Mouse (Mus musculus): ENCODE measurements around the gene Sirt4. TPM values are rescaled to one million over a fixed set of nuclear protein-coding genes. Genes with fewer than 3 reads are reported as not detected.
"Not testable (repeated sequence)": the region's sequence is repeated elsewhere in the genome, so short reads cannot be mapped to it uniquely, and the experiment has no call there.

Sirt4 gene
- polyA plus RNA-seq, 1 experiment from 2014 or later: 18.5 TPM

DNA sequence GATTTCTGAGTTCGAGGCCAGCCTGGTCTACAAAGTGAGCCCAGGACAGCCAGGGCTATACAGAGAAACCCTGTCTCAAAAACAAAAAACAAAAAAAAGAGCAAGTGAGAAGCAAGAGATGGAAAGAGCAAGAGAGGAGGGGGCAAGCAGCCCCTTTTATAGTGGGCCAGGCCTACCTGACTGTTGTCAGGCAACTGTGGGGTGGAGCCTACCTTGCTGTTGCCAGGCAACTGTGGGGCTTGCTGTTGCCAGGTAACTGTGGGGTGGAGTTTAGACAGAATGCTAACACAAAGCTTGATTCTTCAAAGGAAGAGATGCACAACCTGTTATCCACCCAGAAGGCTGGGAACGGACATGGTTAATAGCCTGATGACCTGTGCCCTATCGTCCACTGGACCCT lies 11.1 kb upstream of the Sirt4 start:
- peaks cover 26% of the 10 kb centered on the region for H3K4me1 ChIP-seq
- H3K36me3 ChIP-seq; H3K27me3 ChIP-seq (ENCODE audit: low read depth, poor library complexity, severe bottlenecking); H3K4me3 ChIP-seq; H3K9me3 ChIP-seq (replicated peaks); H3K27ac ChIP-seq; DNase-seq (ENCODE audit: low spot score): not testable (repeated sequence)
- 83% methylated on average over 3 of the region's 3 CpGs for whole genome bisulfite sequencing

- no peaks in the 10 kb centered on the region for H3K27me3 ChIP-seq (ENCODE audit: low read depth, poor library complexity, severe bottlenecking)
- peaks cover 31% of the 10 kb centered on the region for H3K4me1 ChIP-seq
- no peak overlapping the region for H3K4me3 ChIP-seq
- H3K36me3 ChIP-seq: no peaks in the 10 kb centered on the region
- no peak overlapping the region for H3K27ac ChIP-seq
- DNase-seq (ENCODE audit: low spot score): no peak
- 74% methylated on average over 5 of the region's 5 CpGs for WGBS
- no peaks in the 10 kb centered on the region for H3K9me3 ChIP-seq (replicated peaks)
These were observed 8.9 kb upstream of the Sirt4 start for GRCm38 (mm10) chr5:115493441-115493840.

DNA sequence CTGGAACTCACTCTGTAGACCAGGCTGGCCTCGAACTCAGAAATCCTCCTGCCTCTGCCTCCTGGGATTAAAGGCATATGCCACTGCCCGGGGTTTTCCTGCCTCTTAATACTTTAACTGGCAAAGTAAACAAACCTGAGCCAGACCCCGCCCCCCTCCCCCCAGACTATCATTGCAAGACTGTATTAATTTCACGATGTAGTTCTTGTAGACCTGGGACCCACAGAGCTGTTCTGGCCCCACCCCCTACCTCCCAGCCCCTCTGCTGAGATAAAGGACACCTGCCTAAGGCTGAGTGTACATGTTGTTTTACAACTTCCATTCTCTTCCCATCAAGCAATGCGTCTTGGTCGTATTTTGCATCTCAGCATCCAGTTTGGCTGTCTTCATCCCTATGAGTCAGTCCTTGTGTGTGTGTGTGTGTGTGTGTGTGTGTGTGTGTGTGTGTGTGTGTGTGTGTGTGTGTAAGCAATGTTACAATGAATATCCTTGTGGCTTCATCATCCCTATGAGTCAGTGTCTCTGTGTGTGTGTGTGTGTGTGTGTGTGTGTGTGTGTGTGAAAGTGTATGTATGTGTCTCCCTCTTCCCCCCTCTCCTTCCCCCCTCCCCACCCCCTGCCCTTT lies 8.3 kb upstream of the Sirt4 start:
- no peaks in the 10 kb centered on the region for H3K36me3 ChIP-seq
- no peaks in the 10 kb centered on the region for H3K27me3 ChIP-seq (ENCODE audit: low read depth, poor library complexity, severe bottlenecking)
- H3K4me1 ChIP-seq: peaks cover 31% of the 10 kb centered on the region
- no peak for DNase-seq (ENCODE audit: low spot score)
- H3K27ac ChIP-seq: no peak overlapping the region
- no peak overlapping the region for H3K4me3 ChIP-seq
- 77% methylated on average over 6 of the region's 6 CpGs for WGBS
- H3K9me3 ChIP-seq (replicated peaks): no peaks in the 10 kb centered on the region

DNA sequence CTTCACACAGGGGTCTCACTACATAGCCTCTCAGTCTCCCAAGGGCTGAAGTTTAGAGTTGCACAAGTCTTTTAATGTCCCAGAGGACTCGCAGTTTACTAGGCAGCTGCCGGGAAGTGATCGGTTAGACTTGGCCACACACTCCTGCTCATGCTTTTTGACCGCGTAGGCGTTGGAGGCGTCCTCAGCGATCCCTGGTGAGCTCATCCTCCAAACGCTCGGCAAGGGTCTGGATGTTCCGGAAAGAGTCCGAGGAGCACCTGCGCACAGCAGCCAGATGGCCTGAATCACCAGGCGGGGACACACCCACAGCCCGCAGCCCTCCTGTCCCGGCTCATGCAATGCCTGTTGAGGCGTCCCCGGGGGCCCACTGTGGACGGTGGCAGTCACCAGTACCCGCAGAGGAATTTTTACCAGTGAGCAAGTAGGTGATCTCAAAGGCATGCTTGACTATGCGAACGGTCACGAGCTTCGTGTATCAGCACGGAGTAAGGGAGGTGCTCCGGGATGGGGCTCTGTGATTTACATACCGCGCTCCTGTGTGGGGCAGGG lies 7.3 kb upstream of the Sirt4 start:
- Histone ChIP-seq H3K27me3 (ENCODE audit: low read depth, poor library complexity, severe bottlenecking) (no peaks in the 10 kb centered on the region), H3K4me1 (peaks cover 31% of the 10 kb centered on the region), H3K36me3 (no peaks in the 10 kb centered on the region), H3K9me3 (replicated peaks) (no peaks in the 10 kb centered on the region), H3K27ac (0 out of 2 replicates have a peak overlapping the region, but pooled peaks have one; percentile 2), H3K4me3 (peak overlapping the region; percentile 36)
- peak; percentile 65 for DNase-seq (ENCODE audit: low spot score)
- WGBS: 7% methylated on average over 28 of the region's 28 CpGs

GRCm38 (mm10) chr5:115491076-115491475 lies 6.6 kb upstream of the Sirt4 start:
- Histone ChIP-seq H3K27me3 (ENCODE audit: low read depth, poor library complexity, severe bottlenecking) (no peaks in the 10 kb centered on the region), H3K36me3 (no peaks in the 10 kb centered on the region), H3K27ac (no peak overlapping the region), H3K4me3 (no peak overlapping the region), H3K9me3 (replicated peaks) (no peaks in the 10 kb centered on the region), H3K4me1 (peaks cover 31% of the 10 kb centered on the region)
- DNase-seq (ENCODE audit: low spot score): no peak
- WGBS: 42% methylated on average over 5 of the region's 5 CpGs

DNA sequence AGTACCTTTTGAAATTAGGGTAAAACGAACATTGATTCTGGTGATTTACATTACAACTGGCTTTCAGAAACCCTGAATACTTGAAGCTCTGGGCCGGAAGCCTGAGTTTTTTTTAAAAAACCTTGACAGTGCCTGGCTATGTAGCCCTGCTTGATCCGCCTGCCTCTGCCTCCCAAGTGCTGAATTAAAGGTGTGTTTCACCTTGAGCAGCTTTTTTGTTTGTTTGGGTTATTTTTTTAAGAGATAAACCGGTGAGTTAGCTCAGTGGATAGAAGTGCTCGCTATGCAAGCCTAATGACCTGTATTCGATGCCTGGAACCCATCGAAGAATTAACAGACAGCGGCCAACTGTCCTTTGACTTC lies 6.1 kb upstream of the Sirt4 start:
- H3K27ac ChIP-seq: no peak overlapping the region
- no peaks in the 10 kb centered on the region for H3K9me3 ChIP-seq (replicated peaks)
- WGBS: 14% methylated on average over 8 of the region's 8 CpGs
- no peaks in the 10 kb centered on the region for H3K36me3 ChIP-seq
- peaks cover 31% of the 10 kb centered on the region for H3K4me1 ChIP-seq
- H3K4me3 ChIP-seq: no peak overlapping the region
- no peaks in the 10 kb centered on the region for H3K27me3 ChIP-seq (ENCODE audit: low read depth, poor library complexity, severe bottlenecking)
- DNase-seq (ENCODE audit: low spot score): no peak

GRCm38 (mm10) chr5:115489699-115490637 lies 5.4 kb upstream of the Sirt4 start:
- H3K4me1 ChIP-seq: peaks cover 31% of the 10 kb centered on the region
- WGBS: under 1% methylated on average over 50 of the region's 50 CpGs

GRCm38 (mm10) chr5:115488841-115489698 lies 4.5 kb upstream of the Sirt4 start:
- peak; percentile 74 for DNase-seq (ENCODE audit: low spot score)
- Histone ChIP-seq H3K9me3 (replicated peaks) (no peaks in the 10 kb centered on the region), H3K27me3 (ENCODE audit: low read depth, poor library complexity, severe bottlenecking) (no peaks in the 10 kb centered on the region), H3K4me3 (peak overlapping the region; percentile 49), H3K27ac (peak overlapping the region; percentile 100), H3K36me3 (no peaks in the 10 kb centered on the region), H3K4me1 (peaks cover 36% of the 10 kb centered on the region)
- under 1% methylated on average over 38 of the region's 39 CpGs for WGBS

More at GRCm38 (mm10) chr5:115489699-115490637, 5.4 kb upstream of the Sirt4 start:
- peak; percentile 87 for DNase-seq (ENCODE audit: low spot score)
- Histone ChIP-seq H3K36me3 (no peaks in the 10 kb centered on the region), H3K4me3 (peak overlapping the region; percentile 47), H3K27ac (peak overlapping the region; percentile 100), H3K9me3 (replicated peaks) (no peaks in the 10 kb centered on the region), H3K27me3 (ENCODE audit: low read depth, poor library complexity, severe bottlenecking) (no peaks in the 10 kb centered on the region)

DNA sequence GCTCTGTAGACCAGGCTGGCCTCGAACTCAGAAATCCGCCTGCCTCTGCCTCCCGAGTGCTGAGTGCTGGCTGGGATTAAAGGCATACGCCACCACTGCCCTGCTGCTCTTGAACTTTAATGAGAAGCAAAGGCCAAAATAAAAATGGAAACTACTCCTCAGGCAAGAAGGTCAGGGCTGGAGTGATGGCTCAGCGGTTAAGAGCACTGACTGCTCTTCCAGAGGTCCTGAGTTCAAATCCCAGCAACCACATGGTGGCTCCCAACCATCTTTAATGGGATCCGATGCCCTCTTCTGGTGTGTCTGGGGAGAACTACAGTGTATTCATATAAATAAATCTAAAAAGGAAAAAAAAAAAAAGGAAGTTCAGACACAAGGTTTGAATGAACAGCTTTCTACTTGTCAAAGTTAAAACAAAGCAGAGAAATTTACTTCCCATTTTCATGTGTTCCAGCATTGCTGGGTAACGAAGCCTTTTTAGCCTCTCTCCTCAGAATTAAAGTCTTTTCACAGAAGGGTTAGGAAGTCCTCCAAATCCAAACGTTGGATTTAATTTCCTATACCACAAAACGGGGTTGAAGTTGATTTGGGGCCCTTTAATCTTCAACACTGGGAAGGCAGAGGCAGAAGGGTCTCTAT lies 3.5 kb upstream of the Sirt4 start:
- Histone ChIP-seq H3K36me3 (no peaks in the 10 kb centered on the region), H3K9me3 (replicated peaks) (no peaks in the 10 kb centered on the region), H3K27me3 (ENCODE audit: low read depth, poor library complexity, severe bottlenecking) (peaks cover 5% of the 10 kb centered on the region), H3K27ac (no peak overlapping the region), H3K4me3 (no peak overlapping the region), H3K4me1 (peaks cover 28% of the 10 kb centered on the region)
- DNase-seq (ENCODE audit: low spot score): no peak
- 77% methylated on average over 9 of the region's 9 CpGs for WGBS

GRCm38 (mm10) chr5:115487353-115487752 lies 2.8 kb upstream of the Sirt4 start:
- no peaks in the 10 kb centered on the region for H3K36me3 ChIP-seq
- WGBS: 89% methylated on average over 8 of the region's 8 CpGs
- H3K27me3 ChIP-seq (ENCODE audit: low read depth, poor library complexity, severe bottlenecking): peaks cover 12% of the 10 kb centered on the region
- peaks cover 32% of the 10 kb centered on the region for H3K4me1 ChIP-seq
- no peaks in the 10 kb centered on the region for H3K9me3 ChIP-seq (replicated peaks)
- no peak overlapping the region for H3K27ac ChIP-seq
- no peak overlapping the region for H3K4me3 ChIP-seq
- DNase-seq (ENCODE audit: low spot score): no peak

GRCm38 (mm10) chr5:115486726-115487125 lies 2.2 kb upstream of the Sirt4 start:
- Histone ChIP-seq H3K9me3 (replicated peaks) (no peaks in the 10 kb centered on the region), H3K36me3 (no peaks in the 10 kb centered on the region), H3K4me1 (peaks cover 29% of the 10 kb centered on the region), H3K27me3 (ENCODE audit: low read depth, poor library complexity, severe bottlenecking) (peaks cover 19% of the 10 kb centered on the region), H3K4me3 (no peak overlapping the region), H3K27ac (no peak overlapping the region)
- 54% methylated on average over 4 of the region's 4 CpGs for WGBS
- DNase-seq (ENCODE audit: low spot score): no peak

All from limb, embryonic 10.5 days (tissue).